Mouse (Mus musculus) liver, embryonic 14.5 days (tissue): ENCODE measurements around the gene Rhoj.

Experiments used
- CTCF ChIP-seq: IDR thresholded peaks from 2 replicates; pipeline ENCODE4 v1.5.1; 2016; ENCODE audit warnings: antibody characterized with exemption, low read depth, control low read depth
- EP300 ChIP-seq: IDR thresholded peaks from 2 replicates; pipeline ENCODE4 v1.6.1; 2016; ENCODE audit warnings: antibody characterized with exemption, low read depth

- no peak for TF ChIP-seq CTCF
- no peak for TF ChIP-seq EP300
Measured at GRCm38 (mm10) chr12:75350750-75351149, 42.6 kb downstream of the Rhoj start.
